Mouse (Mus musculus): Measurements from ENCODE around the gene Snd1. TPM values are rescaled to one million over a fixed set of nuclear protein-coding genes. Genes with fewer than 3 reads are reported as not detected.
"Not testable (repeated sequence)": the region's sequence is repeated elsewhere in the genome, so short reads cannot be mapped to it uniquely, and the experiment has no call there.

Gene Snd1
- polyA plus RNA-seq, 1 experiment from 2014 or later: 64.8 TPM

DNA sequence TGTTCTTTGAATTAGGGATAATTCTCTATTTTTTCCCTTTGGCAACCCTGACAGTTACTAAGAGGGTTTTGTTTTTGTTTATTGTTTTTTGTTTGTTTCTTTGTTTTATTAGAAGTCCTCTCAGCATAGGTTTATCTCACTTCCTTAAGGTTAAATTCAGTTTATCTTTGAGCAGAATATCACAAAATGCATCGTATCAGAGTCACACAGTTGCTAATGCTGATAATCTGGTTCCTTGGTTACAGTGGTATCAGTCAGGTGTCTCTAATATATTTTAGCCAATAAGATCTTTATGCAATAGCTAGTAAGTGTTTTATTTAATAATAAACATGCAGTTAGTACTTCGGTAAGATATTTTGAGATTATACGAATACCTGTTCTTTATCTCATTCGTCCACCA, 28.2 kb downstream of the Snd1 start:
- no peak overlapping the region for H3K4me3 ChIP-seq (ENCODE audit: inconsistent target)
- 100% methylated on average over 4 of the region's 4 CpGs for WGBS (ENCODE audit: missing documents)
- H3K79me2 ChIP-seq (ENCODE audit: inconsistent target): peaks cover 99% of the 10 kb centered on the region
- no peaks in the 10 kb centered on the region for H3K36me3 ChIP-seq (ENCODE audit: inconsistent target)
- no peak overlapping the region for H3K27ac ChIP-seq

GRCm38 (mm10) chr6:28504611-28505010, 29.7 kb downstream of the Snd1 start:
- H3K4me3 ChIP-seq (ENCODE audit: inconsistent target): no peak overlapping the region
- 86% methylated on average over 7 of the region's 7 CpGs for WGBS (ENCODE audit: missing documents)
- H3K79me2 ChIP-seq (ENCODE audit: inconsistent target): peaks cover 99% of the 10 kb centered on the region
- H3K36me3 ChIP-seq (ENCODE audit: inconsistent target): no peaks in the 10 kb centered on the region
- no peak overlapping the region for H3K27ac ChIP-seq

GRCm38 (mm10) chr6:28507759-28508158, 32.8 kb downstream of the Snd1 start:
- Histone ChIP-seq H3K79me2 (ENCODE audit: inconsistent target) (peaks cover 96% of the 10 kb centered on the region), H3K27ac (no peak overlapping the region), H3K4me3 (ENCODE audit: inconsistent target) (no peak overlapping the region), H3K36me3 (ENCODE audit: inconsistent target) (0 out of 2 replicates have a peak, but pooled peaks cover 2% of the 10 kb centered on the region)
- 64% methylated on average over 4 of the region's 4 CpGs for WGBS (ENCODE audit: missing documents)

- H3K4me3 ChIP-seq (ENCODE audit: inconsistent target): no peak overlapping the region
- H3K79me2 ChIP-seq (ENCODE audit: inconsistent target): peaks cover 72% of the 10 kb centered on the region
- H3K36me3 ChIP-seq (ENCODE audit: inconsistent target): peaks cover 36% of the 10 kb centered on the region
- 93% methylated on average over 3 of the region's 3 CpGs for WGBS (ENCODE audit: missing documents)
- H3K27ac ChIP-seq: no peak overlapping the region
These were observed 39.3 kb downstream of the Snd1 start for GRCm38 (mm10) chr6:28514195-28514594.

- no peak overlapping the region for H3K27ac ChIP-seq
- peaks cover 43% of the 10 kb centered on the region for H3K36me3 ChIP-seq (ENCODE audit: inconsistent target)
- WGBS (ENCODE audit: missing documents): 91% methylated on average over 4 of the region's 4 CpGs
These were observed 40.0 kb downstream of the Snd1 start for GRCm38 (mm10) chr6:28514830-28515350.

GRCm38 (mm10) chr6:28516618-28517017, 41.7 kb downstream of the Snd1 start:
- Histone ChIP-seq H3K79me2 (ENCODE audit: inconsistent target) (peaks cover 48% of the 10 kb centered on the region; the same call in 1 of the 2 replicates), H3K4me3 (ENCODE audit: inconsistent target) (no peak overlapping the region), H3K27ac (no peak overlapping the region), H3K36me3 (ENCODE audit: inconsistent target) (peaks cover 49% of the 10 kb centered on the region)
- 100% methylated on average over 2 of the region's 2 CpGs for WGBS (ENCODE audit: missing documents)

More at GRCm38 (mm10) chr6:28514830-28515350, 40.0 kb downstream of the Snd1 start:
- Histone ChIP-seq H3K4me3 (ENCODE audit: inconsistent target) (no peak overlapping the region), H3K79me2 (ENCODE audit: inconsistent target) (peaks cover 65% of the 10 kb centered on the region)

DNA sequence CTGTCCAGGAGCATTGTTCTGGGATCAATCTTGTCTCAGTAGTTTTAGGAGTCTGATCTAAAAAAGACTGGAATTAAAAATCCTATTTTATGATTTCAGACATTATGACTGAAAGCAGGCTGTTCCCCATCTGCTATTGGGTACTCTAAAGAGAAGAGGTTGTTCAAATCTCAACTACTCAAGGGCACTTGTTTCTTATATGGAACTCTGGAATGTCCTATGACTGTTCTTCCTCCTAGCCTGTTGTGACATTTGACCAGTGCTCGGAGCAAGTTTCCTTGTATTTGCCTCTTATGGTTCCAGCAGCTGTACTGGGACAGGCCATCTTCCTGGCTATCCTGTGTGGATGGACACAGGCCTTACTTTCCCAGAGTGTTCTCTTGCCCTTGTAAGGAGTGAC, 42.1 kb downstream of the Snd1 start:
- H3K36me3 ChIP-seq (ENCODE audit: inconsistent target): peaks cover 53% of the 10 kb centered on the region
- WGBS (ENCODE audit: missing documents): 86% methylated on average over 1 of the region's 1 CpGs

DNA sequence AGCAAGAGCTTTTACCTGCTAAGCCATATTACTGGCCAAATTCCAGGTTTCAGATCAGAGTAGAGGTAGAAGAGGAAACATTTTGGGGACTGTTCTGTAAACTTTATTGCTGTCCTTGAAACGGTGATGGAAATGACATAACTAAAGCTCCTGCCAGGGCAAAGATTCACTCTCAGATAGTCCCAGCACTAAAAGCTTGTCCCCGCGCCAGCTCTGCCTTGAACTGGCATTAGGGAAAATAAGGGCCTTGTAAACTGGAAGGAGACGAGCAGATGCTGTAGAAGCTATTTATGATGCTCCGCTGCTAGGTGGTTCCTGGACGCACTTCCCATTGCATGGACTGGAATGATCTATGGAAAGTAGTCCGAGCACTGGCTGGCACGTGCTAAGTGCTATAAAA, 44.5 kb downstream of the Snd1 start:
- 93% methylated on average over 7 of the region's 8 CpGs for WGBS (ENCODE audit: missing documents)

More for the DNA sequence above, 42.1 kb downstream of the Snd1 start:
- Histone ChIP-seq H3K4me3 (ENCODE audit: inconsistent target) (no peak overlapping the region), H3K79me2 (ENCODE audit: inconsistent target) (peaks cover 44% of the 10 kb centered on the region; the same call in 1 of the 2 replicates), H3K27ac (no peak overlapping the region)

GRCm38 (mm10) chr6:28520787-28521186, 45.8 kb downstream of the Snd1 start:
- peaks cover 56% of the 10 kb centered on the region for H3K36me3 ChIP-seq (ENCODE audit: inconsistent target)
- WGBS (ENCODE audit: missing documents): 39% methylated on average over 5 of the region's 5 CpGs
- not testable (repeated sequence) for H3K4me3 ChIP-seq (ENCODE audit: inconsistent target); H3K27ac ChIP-seq
- peaks cover 31% of the 10 kb centered on the region; the same call in 1 of the 2 replicates for H3K79me2 ChIP-seq (ENCODE audit: inconsistent target)

More for the DNA sequence above, 44.5 kb downstream of the Snd1 start:
- Histone ChIP-seq H3K36me3 (ENCODE audit: inconsistent target) (peaks cover 51% of the 10 kb centered on the region), H3K79me2 (ENCODE audit: inconsistent target) (peaks cover 32% of the 10 kb centered on the region; the same call in 1 of the 2 replicates), H3K27ac (no peak overlapping the region), H3K4me3 (ENCODE audit: inconsistent target) (no peak overlapping the region)

- peaks cover 25% of the 10 kb centered on the region; the same call in 1 of the 2 replicates for H3K79me2 ChIP-seq (ENCODE audit: inconsistent target)
- H3K27ac ChIP-seq: no peak overlapping the region
- no peak overlapping the region for H3K4me3 ChIP-seq (ENCODE audit: inconsistent target)
- peaks cover 62% of the 10 kb centered on the region for H3K36me3 ChIP-seq (ENCODE audit: inconsistent target)
- 80% methylated on average over 1 of the region's 1 CpGs for WGBS (ENCODE audit: missing documents)
These were observed 46.5 kb downstream of the Snd1 start for GRCm38 (mm10) chr6:28521416-28521815.

- no peak overlapping the region for H3K4me3 ChIP-seq (ENCODE audit: inconsistent target)
- no peaks in the 10 kb centered on the region; the same call in 1 of the 2 replicates for H3K79me2 ChIP-seq (ENCODE audit: inconsistent target)
- no peak overlapping the region for H3K27ac ChIP-seq
- H3K36me3 ChIP-seq (ENCODE audit: inconsistent target): peaks cover 75% of the 10 kb centered on the region
- WGBS (ENCODE audit: missing documents): 90% methylated on average over 2 of the region's 2 CpGs
These were observed 50.6 kb downstream of the Snd1 start for GRCm38 (mm10) chr6:28525589-28525988.

GRCm38 (mm10) chr6:28527459-28527858, 52.5 kb downstream of the Snd1 start:
- 93% methylated on average over 10 of the region's 10 CpGs for WGBS (ENCODE audit: missing documents)
- H3K27ac ChIP-seq: no peak overlapping the region
- no peak overlapping the region for H3K4me3 ChIP-seq (ENCODE audit: inconsistent target)
- no peaks in the 10 kb centered on the region for H3K79me2 ChIP-seq (ENCODE audit: inconsistent target)
- peaks cover 67% of the 10 kb centered on the region for H3K36me3 ChIP-seq (ENCODE audit: inconsistent target)

- Histone ChIP-seq H3K4me3 (ENCODE audit: inconsistent target) (no peak overlapping the region), H3K79me2 (ENCODE audit: inconsistent target) (no peaks in the 10 kb centered on the region), H3K27ac (no peak overlapping the region), H3K36me3 (ENCODE audit: inconsistent target) (peaks cover 64% of the 10 kb centered on the region)
- WGBS (ENCODE audit: missing documents): 98% methylated on average over 5 of the region's 6 CpGs
These were observed 53.3 kb downstream of the Snd1 start for GRCm38 (mm10) chr6:28528208-28528607.

GRCm38 (mm10) chr6:28536464-28536863, 61.5 kb downstream of the Snd1 start:
- Histone ChIP-seq H3K27ac (no peak overlapping the region), H3K79me2 (ENCODE audit: inconsistent target) (no peaks in the 10 kb centered on the region; the same call in 1 of the 2 replicates), H3K4me3 (ENCODE audit: inconsistent target) (no peak overlapping the region), H3K36me3 (ENCODE audit: inconsistent target) (peaks cover 34% of the 10 kb centered on the region; the same call in 1 of the 2 replicates)
- WGBS (ENCODE audit: missing documents): 98% methylated on average over 5 of the region's 5 CpGs

DNA sequence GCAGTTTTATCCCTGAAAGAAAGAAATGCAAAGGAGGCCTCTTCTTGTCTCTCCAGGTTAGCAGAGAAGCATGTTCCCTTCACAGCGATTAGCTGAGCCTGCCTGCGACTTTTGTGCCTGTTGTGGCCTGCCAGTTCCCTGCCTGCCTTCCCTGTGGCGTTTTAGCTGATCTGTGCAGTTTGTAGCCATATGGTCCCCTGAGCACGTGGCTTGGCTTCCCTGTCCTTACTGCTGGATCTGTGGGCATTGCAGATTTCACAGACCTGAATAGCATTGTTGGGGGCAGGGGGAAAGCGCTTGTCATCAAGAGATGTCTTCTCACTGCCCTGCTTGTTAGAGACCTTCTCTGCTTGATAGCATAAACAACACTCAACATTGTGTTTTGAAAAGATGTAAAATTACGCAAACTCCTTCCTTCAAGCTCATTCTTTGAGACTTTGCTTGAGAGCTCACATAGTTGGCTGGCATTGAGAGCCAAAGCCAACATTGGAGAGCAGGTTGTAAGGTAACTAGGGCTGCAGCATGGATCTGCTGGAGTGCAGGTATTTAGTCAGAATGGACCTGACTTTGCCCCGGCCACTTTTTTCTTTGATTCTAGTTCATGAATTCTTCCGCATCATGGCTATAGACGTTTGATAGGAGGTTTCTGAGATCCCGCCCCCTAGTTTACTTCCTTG, 63.0 kb downstream of the Snd1 start:
- H3K27ac ChIP-seq: no peak overlapping the region
- peaks cover 6% of the 10 kb centered on the region; the same call in 1 of the 2 replicates for H3K79me2 ChIP-seq (ENCODE audit: inconsistent target)
- whole genome bisulfite sequencing (ENCODE audit: missing documents): 89% methylated on average over 10 of the region's 10 CpGs
- H3K4me3 ChIP-seq (ENCODE audit: inconsistent target): no peak overlapping the region
- peaks cover 34% of the 10 kb centered on the region; the same call in 1 of the 2 replicates for H3K36me3 ChIP-seq (ENCODE audit: inconsistent target)

All from macrophage (primary cell).